Mouse (Mus musculus) midbrain, postnatal 0 days (tissue): ENCODE data around the gene Neu1. TPM values are rescaled to one million over a fixed set of nuclear protein-coding genes. Genes with fewer than 3 reads are reported as not detected.
A peak's percentile ranks its signal among the peaks of the same experiment; 100 is the strongest.
"Not testable (repeated sequence)": the region's sequence is repeated elsewhere in the genome, so short reads cannot be mapped to it uniquely, and the experiment has no call there.

ENCODE experiments used
- ATAC-seq: fragments of 200-750 bp; cut with Nextera tagmentation; 2 replicates; pipeline ENCODE4 v1.8.0; 2017; ENCODE audit warnings: moderate number of reproducible peaks, mild to moderate bottlenecking, moderate TSS enrichment, moderate library complexity; ENCODE audit not compliant: low FRiP score
- DNase-seq: peaks from one replicate; pipeline ENCODE4 v3.0.0-alpha.2; 2015; ENCODE audit warnings: low spot score
- H3K27ac ChIP-seq: fragments of 300-500 bp; sonication (generic); 2 replicates; pipeline ENCODE4 v1.5.1; 2014; ENCODE audit warnings: low read depth, mild to moderate bottlenecking, low read length, mixed read lengths
- H3K27me3 ChIP-seq: fragments of 300-500 bp; sonication (generic); 2 replicates; pipeline ENCODE4 v1.6.1; 2014; ENCODE audit warnings: low read length, control low read depth, mixed read lengths; ENCODE audit not compliant: insufficient read depth
- H3K36me3 ChIP-seq: fragments of 300-500 bp; sonication (generic); 2 replicates; pipeline ENCODE4 v1.6.1; 2014; ENCODE audit warnings: low read length, control low read depth, mixed read lengths; ENCODE audit not compliant: insufficient read depth
- H3K4me1 ChIP-seq: fragments of 300-500 bp; sonication (generic); 2 replicates; pipeline ENCODE4 v1.6.1; 2014; ENCODE audit warnings: mild to moderate bottlenecking, control low read depth, antibody characterized with exemption, low read length, mixed read lengths; ENCODE audit not compliant: insufficient read depth
- H3K4me2 ChIP-seq: fragments of 300-500 bp; sonication (generic); 2 replicates; pipeline ENCODE4 v1.6.1; 2014; ENCODE audit warnings: low read depth, mild to moderate bottlenecking, low read length, mixed read lengths; ENCODE audit not compliant: poor library complexity, severe bottlenecking
- H3K4me3 ChIP-seq: fragments of 300-500 bp; sonication (generic); 2 replicates; pipeline ENCODE4 v1.5.1; 2014; ENCODE audit warnings: low read depth, mild to moderate bottlenecking, low read length, moderate library complexity
- H3K9ac ChIP-seq: fragments of 300-500 bp; sonication (generic); replicated peaks from 2 replicates; pipeline ENCODE4 v1.6.1; 2014; ENCODE audit warnings: mild to moderate bottlenecking, low read length, moderate library complexity, mixed read lengths; ENCODE audit not compliant: poor library complexity, severe bottlenecking
- H3K9me3 ChIP-seq: fragments of 300-500 bp; sonication (generic); 2 replicates; pipeline ENCODE4 v1.6.1; 2016; ENCODE audit warnings: low read length, control low read depth
- CTCF ChIP-seq: IDR thresholded peaks from 2 replicates; pipeline ENCODE4 v1.5.1; 2016; ENCODE audit warnings: antibody characterized with exemption, mild to moderate bottlenecking
- WGBS: fragments of 180-500 bp; shearing (Covaris S2); extraction: QIAGEN DNeasy Blood & Tissue Kit; methylation state at CpG from one replicate; pipeline ENCODE4 v1.1.7; 2014; 5-methylcytosine and 5-hydroxymethylcytosine counted together
- polyA plus RNA-seq: library from polyadenylated mRNA; unstranded; fragments of >200 nt; fragmentation: Nextera tagmentation; extraction: Ambion mirVana; gene quantifications from 2 replicates; pipeline ENCODE4 v1.2.1, GENCODE M21; 2015
- total RNA-seq: library from RNA; depleted of rRNA; stranded (reverse); fragments of >200 nt; gene quantifications from 2 replicates; pipeline ENCODE4 v1.2.3, GENCODE M21; 2014

Gene Neu1
- total and polyA plus RNA-seq, 2 experiments from 2014 or later: 42.7 to 96.3 TPM

DNA sequence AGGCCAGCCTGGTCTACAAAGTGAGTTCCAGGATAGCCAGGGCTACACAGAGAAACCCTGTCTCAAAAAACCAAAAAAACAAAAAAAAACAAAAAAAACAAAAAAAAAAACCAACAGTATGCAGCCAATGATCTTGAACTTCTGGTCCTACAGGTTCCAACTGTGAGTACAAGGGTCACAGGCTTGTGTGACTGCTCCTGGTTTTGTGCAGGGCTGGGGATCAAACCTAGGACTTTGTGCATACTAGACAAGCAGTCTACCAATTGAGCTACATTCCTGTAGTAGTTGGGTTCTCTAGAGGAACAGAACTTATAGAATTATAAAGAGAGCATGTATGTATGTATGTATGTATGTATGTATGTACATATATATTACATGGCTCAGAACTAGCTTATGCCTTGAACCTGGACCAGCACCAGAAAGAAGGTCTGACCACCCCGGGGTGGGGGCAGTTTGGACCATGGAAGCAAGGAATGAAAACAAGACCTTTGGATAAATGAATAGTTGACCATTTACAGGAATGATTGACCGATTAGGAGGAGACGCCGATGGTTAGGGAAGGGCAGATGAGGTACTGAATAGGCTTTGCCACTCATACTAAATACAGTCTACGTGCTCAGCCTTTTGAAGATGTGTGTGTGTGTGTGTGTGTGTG lies 15.6 kb downstream of the Neu1 start:
- 92% methylated on average over 5 of the region's 5 CpGs for WGBS
- DNase-seq (no peak), ATAC-seq (no peak)
- no peaks in the 10 kb centered on the region for H3K27me3 ChIP-seq
- no peak overlapping the region for H3K4me2 ChIP-seq
- no peak overlapping the region for H3K9ac ChIP-seq
- no peak overlapping the region for H3K27ac ChIP-seq
- TF ChIP-seq CTCF: no peak
- H3K9me3 ChIP-seq: no peaks in the 10 kb centered on the region
- no peak overlapping the region for H3K4me3 ChIP-seq
- H3K36me3 ChIP-seq: peaks cover 7% of the 10 kb centered on the region; the same call in 1 of the 2 replicates
- H3K4me1 ChIP-seq: 0 out of 2 replicates have a peak, but pooled peaks cover 5% of the 10 kb centered on the region

DNA sequence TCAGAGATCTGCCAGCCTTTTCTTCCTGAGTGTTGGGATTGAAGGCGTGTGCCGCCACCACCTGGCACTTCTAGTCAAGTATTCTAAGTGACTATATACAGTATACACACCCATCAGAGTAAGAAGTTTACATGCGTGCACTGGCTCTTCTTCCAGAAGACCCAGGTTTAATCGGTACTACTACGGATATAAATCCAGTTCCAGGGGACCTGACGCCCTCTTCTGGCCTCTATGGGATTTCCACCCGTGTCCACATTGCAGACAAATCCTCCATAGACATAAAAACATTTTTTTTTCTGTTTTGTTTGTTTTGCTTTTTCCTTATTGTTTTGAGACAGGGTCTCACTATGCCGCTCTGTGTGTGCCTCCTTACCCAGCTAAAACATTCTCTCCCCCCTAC lies 16.6 kb downstream of the Neu1 start:
- peak; percentile 27 for DNase-seq
- no peaks in the 10 kb centered on the region for H3K27me3 ChIP-seq
- WGBS: 29% methylated on average over 8 of the region's 8 CpGs
- TF ChIP-seq CTCF: peak; percentile 59
- H3K4me3 ChIP-seq: no peak overlapping the region
- H3K4me2 ChIP-seq: no peak overlapping the region
- H3K9me3 ChIP-seq: no peaks in the 10 kb centered on the region
- no peak for ATAC-seq
- 0 out of 2 replicates have a peak, but pooled peaks cover 5% of the 10 kb centered on the region for H3K4me1 ChIP-seq
- no peak overlapping the region for H3K9ac ChIP-seq
- peaks cover 7% of the 10 kb centered on the region; the same call in 1 of the 2 replicates for H3K36me3 ChIP-seq
- no peak overlapping the region for H3K27ac ChIP-seq

DNA sequence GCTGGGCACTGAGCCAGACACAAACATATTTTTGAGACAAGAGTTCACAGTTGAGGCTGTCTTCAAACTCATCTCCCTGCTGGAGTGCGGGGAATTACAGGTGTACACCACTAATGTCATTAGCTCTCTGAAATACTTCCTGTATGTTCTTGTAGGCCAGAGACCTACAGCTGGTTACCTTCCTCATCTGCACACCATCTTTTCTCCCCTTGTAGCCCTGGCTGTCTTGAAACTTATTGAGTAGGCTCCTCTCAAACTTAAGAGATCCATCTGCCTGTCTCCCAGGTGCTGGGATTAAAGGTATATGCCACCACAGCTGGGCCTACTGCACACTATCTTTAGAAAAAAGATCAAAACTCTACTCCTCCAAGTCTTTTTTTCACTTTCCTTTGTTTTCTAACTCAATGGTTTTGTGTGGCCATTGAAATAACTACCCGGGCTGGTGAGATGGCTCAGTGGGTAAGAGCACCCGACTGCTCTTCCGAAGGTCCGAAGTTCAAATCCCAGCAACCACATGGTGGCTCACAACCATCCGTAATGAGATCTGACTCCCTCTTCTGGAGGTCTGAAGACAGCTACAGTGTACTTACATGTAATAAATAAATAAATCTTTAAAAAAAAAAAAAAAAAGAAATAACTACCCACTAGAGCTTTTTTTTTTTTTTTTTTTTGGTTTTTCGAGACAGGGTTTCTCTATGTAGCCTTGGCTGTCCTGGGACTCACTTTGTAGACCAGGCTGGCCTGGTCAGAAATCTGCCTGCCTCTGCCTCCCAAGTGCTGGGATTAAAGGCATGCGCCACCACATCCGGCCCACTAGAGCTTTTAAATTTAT lies 17.9 kb downstream of the Neu1 start:
- not testable (repeated sequence) for H3K9ac ChIP-seq, H3K36me3 ChIP-seq, H3K27ac ChIP-seq, H3K4me3 ChIP-seq, H3K27me3 ChIP-seq, H3K9me3 ChIP-seq, H3K4me1 ChIP-seq, ATAC-seq, DNase-seq, H3K4me2 ChIP-seq
- WGBS: 60% methylated on average over 9 of the region's 9 CpGs

DNA sequence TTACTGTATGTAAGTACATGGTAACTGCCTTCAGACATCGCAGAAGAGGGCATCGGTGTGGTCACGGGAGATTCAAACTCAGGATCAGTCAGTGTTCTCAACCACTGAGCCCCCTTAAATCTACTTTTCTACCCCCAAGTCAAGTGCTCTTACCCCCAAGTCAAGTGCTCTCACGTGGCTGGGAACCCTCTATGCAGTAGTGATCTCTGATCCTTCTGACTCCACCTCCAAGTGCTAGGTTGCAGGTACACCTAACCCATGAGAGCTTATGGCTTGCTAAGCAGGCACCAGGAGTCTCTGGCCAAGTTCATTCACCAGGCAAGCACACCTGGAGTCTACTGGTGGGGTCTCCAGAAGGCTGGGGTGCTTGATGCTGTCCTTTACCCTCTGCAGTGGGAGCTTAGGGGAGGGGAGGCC lies 18.5 kb downstream of the Neu1 start:
- Histone ChIP-seq H3K9ac (no peak overlapping the region), H3K4me3 (no peak overlapping the region), H3K27me3 (no peaks in the 10 kb centered on the region), H3K27ac (no peak overlapping the region), H3K4me2 (no peak overlapping the region), H3K4me1 (0 out of 2 replicates have a peak, but pooled peaks cover 5% of the 10 kb centered on the region), H3K36me3 (peaks cover 7% of the 10 kb centered on the region; the same call in 1 of the 2 replicates), H3K9me3 (no peaks in the 10 kb centered on the region)
- WGBS: 44% methylated on average over 4 of the region's 4 CpGs
- DNase-seq: no peak
- ATAC-seq: no peak
- no peak for TF ChIP-seq CTCF

DNA sequence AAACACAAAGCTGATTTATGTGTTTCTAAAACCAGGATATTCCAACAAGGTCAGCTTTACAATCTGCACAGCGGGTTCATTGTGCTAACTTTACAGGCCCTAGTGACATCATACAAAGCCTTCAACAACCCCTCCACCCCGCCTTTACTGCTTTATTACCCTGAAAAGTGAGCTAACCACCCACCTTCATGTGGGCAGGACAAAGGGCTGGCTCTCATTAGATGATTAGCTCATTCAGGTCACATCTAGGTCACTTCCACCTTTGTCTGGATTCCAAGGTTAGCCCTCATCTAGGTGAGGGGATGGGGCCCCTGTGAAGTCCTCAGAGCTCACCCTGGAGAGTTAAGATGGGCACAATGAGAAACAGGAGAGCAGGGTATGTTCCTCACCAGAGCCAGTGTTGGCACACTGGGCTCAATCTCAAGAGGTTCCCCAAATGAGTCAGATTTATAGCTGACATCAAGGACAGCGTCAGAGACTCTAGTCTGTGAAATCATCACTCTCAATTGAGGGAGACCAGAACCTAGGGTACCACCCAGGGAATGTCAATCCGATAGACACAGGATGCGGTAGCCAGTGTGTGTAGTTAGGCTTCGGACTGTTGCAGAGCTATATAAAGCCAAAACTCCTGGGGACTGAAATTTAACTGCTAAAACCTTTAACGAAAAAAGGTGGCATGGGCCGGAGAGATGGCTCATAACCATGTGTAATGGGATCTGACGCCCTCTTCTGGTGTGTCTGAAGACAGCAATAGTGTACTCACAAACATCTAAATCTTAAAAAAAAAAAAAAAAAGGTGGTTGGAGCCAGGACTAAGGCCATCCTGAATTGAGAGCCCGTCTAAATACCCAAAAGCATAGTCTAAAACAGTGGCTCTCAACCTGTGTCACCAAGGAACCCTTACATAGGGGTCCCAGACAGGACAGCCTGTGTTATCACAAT lies 19.7 kb downstream of the Neu1 start:
- peaks cover 6% of the 10 kb centered on the region; the same call in 1 of the 2 replicates for H3K27me3 ChIP-seq
- no peaks in the 10 kb centered on the region for H3K9me3 ChIP-seq
- peak; percentile 47 for TF ChIP-seq CTCF
- H3K4me2 ChIP-seq: peak overlapping the region; percentile 77
- 0 out of 2 replicates have a peak, but pooled peaks cover 5% of the 10 kb centered on the region for H3K4me1 ChIP-seq
- ATAC-seq: no peak
- H3K4me3 ChIP-seq: peak overlapping the region; percentile 88
- WGBS: 35% methylated on average over 10 of the region's 10 CpGs
- peaks cover 7% of the 10 kb centered on the region; the same call in 1 of the 2 replicates for H3K36me3 ChIP-seq
- peak overlapping the region; percentile 93 for H3K27ac ChIP-seq
- DNase-seq: no peak
- peak overlapping the region; percentile 97 for H3K9ac ChIP-seq
